Mouse (Mus musculus): Measurements from ENCODE around the gene Cep55. TPM values are rescaled to one million over a fixed set of nuclear protein-coding genes. Genes with fewer than 3 reads are reported as not detected.

Cep55 gene
- polyA plus RNA-seq (2012; rRNA removed) = 0.48 and 0.50 TPM in 2 replicates

DNA sequence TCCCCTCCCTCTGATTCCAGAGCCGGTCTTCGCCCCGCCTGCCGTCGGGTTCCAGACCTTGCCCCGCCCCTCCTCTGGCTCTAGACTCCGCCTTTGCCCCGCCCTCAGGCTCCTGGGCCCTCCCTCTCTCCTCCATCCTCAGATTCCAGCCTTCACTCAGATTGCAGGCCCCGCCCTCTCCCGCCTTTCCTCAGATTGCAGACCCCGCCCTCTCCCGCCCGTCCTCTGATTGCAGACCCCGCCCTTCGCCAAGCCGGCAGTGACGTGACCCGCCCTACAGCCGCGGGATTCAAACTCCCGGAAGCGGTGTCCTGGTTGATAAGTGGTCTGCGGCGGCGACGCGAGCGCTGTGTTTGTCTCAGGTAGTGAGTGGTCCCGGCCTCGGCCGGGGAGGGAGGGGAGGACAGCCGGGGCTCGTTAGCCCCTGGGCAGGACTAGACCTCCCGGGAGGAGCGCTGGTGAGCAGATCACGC lies at the start of gene Cep55:
Gene Cep55, plus strand, starts transcription at position 292 of the 473 bp plus-strand sequence.
- peak; percentile 90 to 95 for DNase-seq (ENCODE audit: extremely low spot score in 1 of 2, low spot score in 1 of 2)

DNA sequence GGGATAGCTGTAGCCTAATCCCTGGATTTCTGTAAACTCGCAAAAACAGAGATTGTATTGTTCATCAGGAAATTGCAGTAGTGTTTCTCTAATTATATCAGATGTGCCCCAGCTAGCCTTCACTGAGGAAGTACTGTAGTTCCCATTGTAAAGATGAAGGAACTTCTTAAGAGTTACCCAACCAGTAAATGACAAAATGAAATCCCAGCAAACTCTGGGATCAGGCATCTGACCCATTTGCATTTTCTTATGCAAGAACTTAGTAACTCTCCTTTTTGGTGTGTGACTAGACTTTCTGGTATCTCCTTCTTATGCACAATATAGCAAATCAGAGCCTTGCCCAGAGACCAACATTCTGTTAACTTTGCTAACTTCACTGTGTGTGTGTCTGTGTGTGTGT lies 43.4 kb upstream of the Cep55 start:
- DNase-seq (ENCODE audit: extremely low spot score in 1 of 2, low spot score in 1 of 2) = no peak

DNA sequence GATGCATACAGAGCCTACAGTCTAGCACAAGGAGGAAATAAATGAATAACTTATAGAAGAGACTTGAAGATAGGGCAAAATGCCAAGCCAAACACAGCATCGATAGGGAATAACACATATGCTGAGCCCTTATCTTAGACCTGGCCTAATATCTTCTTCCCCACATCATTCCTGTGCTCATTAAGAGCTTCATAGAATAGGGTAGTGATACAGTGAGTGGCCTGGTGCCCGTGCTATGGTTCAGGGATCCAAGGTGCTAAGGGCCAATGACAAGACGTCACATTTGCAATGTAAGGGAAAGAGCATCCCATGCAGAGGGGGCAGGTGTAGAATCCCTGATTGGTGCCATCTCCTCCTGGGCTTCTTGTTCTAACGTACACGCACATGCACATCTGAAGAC lies 40.4 kb upstream of the Cep55 start:
- no peak for DNase-seq (ENCODE audit: extremely low spot score in 1 of 2, low spot score in 1 of 2)

DNA sequence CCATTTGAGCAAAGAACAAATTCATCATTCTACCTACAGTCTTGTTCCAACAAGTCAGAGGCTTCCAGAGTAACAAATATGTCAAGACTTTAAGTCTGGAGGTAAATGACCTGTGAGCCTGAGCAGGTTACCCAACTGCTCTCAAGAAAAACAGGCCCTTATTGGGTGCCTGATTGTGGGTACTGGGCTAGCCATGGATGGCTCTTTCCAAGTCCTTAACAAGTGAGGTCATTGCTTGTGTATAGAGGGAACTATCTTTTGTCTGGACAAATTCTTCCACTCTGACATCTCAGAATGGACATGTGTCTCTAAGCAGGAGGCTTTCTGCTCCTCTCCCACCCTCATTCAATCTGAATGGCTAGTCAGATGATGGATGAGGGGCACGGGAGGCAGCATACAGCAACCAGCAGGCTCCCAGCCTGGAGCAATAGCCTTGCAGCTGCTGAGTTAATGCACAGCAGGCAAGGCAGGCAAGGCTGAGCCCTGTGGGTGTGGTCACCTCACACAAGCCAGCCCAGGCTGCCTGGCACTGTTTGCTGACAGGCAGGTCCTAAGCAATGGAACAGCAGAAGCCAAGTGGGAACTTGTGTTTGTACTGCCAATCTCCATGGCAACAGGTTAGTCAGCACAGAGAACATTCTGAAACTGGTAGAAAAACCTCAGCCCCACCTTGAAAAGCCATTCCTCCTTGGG lies 39.5 kb upstream of the Cep55 start:
- DNase-seq (ENCODE audit: extremely low spot score in 1 of 2, low spot score in 1 of 2) = peak; percentile 72 to 74

DNA sequence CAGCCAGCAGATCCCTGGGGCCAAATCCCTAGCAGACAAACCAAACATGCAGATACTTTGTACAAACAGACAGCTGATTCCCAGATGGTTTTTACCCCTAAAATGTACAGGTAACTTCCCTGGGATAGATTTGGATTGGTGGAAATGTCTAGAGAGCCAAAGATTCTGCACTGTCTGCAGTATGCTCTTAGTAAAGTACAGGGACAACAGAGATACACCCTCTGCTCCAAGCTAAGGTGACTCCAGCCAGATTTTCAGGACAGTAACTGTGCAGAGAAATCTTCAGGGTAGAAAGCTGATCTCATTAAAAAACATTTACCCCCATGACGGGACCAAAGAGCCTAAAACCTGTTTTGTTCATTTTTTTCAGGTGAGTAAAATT lies 38.9 kb upstream of the Cep55 start:
- no peak for DNase-seq (ENCODE audit: extremely low spot score in 1 of 2, low spot score in 1 of 2)

DNA sequence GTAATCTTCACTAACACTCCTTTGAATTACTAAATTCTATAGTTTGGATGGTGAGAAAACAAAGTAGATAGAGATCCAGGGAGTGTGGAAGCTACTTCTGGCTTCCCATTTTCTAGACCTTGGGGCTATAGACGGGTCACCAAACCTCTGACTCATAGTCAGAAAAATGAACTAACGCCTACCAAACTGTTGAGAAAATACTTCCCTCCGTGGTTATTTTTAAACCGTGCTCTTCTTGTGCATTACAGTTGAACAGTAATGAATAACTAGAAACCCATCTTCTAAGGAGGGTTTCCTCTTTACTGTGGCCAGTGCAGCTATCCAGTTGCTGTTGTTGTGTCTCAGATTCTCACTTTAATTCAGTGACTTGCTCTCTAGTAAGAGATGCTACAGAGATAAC lies 32.1 kb upstream of the Cep55 start:
- DNase-seq (ENCODE audit: extremely low spot score in 1 of 2, low spot score in 1 of 2) = no peak

DNA sequence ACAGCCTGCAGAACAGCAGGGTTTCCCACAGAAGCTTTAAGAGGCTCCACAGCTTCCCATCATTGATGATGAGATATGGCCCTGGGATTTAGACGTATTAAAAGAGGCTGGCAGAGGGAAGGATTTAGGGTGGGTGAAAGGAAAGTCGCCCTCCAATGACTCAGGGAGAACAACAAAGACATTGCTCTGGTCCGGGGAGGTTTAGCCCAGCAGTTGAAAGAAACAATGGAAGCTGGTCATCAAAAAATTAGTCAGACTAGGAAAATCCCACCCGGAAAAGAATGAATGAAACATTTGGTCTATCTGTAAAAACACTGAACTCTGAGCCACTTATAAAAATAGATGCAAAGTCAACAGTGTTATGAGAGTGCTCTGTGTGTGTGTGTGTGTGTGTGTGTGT lies 31.2 kb upstream of the Cep55 start:
- DNase-seq (ENCODE audit: extremely low spot score in 1 of 2, low spot score in 1 of 2) = no peak

DNA sequence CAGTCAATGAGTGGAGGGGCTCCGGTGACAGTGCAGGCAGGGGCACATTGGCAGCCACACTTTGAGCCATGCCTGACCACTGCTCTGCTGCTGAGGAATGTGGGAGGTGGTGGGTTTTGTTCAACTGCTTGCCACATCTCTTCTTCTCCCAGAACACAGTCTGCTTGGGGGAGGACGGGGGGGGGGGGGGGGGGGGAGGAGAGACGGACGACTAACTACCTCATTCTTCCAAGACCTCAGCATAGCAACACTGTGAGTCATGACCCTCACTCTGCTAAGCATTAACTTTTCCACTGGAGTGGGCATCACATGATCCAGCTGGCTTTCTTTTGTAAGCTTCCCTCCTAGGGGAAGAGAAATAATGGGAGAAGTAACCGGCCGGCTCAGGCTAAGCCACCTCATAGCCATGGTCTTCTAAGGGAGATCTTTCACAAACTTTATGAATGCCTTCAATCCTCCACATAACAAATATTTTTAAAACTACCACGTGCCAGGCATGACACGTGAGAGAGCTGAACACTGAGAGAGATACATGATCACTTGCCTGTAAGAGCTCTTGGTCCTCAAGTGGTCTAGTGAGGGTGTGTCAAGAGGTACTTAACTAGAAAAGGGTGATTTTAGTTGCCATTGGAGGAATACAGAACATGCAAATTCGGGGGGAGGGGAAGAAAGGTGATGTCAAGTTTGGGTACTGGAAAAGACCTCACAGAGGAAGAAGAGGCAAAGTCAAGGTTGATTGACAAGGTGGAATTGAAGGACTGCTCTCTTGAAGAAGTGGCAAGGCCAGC lies 29.4 kb upstream of the Cep55 start:
- no peak for DNase-seq (ENCODE audit: extremely low spot score in 1 of 2, low spot score in 1 of 2)

DNA sequence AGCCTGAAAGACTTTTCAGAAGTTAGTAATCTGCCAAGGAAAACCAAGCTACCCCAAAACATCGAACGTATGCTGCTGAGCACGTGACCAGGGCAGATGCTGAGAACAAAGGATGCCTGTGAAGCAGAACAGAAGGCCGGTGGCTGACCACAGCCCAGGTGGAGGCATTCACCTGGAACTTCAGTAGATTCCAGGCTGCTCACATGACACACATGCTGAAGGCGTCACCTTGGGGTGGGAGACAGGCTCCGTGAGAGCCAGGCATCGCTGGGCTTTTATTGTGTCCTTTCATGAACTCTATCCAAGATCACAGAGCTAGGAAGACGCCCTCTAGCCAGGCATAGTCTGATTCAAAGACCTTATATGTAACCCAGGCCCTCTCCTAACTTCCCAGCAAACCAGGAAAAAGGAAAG lies 28.6 kb upstream of the Cep55 start:
- DNase-seq (ENCODE audit: extremely low spot score in 1 of 2, low spot score in 1 of 2) = no peak

DNA sequence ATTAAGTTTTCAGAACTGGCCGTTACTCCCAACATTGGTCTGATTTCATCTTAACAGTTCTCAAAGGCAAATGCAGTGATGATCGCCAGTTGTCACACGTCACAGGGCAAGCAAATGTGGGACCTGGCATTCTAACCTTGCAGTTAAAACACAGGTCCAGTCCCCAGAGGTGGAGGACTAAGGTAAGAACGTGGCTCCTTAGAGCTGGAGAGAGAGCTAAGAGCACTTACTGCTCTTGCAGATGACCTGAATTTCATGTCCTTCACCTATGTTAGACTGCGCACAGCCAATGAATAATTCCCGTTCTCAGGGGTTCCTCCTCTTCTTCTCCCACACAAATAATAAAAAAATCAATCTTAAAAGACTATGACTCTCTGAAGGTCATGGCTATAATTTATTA lies 27.4 kb upstream of the Cep55 start:
- no peak for DNase-seq (ENCODE audit: extremely low spot score in 1 of 2, low spot score in 1 of 2)

DNA sequence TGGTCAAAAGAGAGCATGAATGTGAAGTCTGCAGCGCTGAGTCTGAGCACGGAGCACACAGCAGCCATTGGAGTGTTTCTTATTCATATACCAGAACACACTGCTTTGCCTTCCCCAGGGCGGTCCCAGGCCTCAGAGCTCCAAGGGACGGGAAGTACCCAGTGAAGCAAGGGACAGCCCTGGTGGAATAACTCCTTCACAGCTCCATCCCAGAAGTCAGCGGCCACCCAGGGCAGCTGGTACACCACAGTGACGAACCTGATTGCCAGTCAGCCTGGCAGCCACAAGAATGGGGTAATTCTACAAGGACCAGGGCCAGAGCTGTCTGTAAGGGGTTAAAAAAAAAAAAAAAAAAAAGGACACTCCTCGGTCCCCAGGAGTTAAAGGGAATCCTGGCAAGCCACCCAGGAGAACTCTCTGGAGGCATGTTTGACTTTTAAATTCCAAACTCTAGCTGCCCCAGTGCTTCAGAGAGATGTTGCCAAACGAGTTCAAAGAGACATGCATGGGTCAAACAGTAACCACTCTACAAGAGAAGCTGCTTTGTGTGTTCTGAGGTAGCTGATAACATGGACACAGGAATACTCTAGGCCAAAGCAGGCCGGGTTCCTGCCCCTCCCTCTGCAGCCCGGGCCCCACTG lies 26.8 kb upstream of the Cep55 start:
- no peak for DNase-seq (ENCODE audit: extremely low spot score in 1 of 2, low spot score in 1 of 2)

DNA sequence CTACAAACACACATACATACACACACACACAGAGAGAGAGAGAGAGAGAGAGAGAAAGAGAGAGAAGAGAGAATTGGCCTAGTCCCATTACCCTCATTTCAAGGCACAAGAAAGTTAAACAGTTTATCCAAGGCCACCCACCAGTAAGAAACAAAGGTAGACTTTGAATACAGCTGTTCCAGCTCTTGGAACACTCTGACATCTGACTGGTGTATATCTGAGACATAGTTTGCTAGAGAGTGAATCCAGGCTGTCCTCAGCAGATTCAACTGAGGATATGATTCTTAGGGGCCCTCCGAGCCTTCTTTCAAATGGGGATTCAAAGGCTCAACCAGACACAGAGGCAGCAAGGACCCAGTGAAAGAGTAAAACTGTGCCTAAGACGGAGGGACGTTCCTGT lies 25.5 kb upstream of the Cep55 start:
- no peak for DNase-seq (ENCODE audit: extremely low spot score in 1 of 2, low spot score in 1 of 2)

DNA sequence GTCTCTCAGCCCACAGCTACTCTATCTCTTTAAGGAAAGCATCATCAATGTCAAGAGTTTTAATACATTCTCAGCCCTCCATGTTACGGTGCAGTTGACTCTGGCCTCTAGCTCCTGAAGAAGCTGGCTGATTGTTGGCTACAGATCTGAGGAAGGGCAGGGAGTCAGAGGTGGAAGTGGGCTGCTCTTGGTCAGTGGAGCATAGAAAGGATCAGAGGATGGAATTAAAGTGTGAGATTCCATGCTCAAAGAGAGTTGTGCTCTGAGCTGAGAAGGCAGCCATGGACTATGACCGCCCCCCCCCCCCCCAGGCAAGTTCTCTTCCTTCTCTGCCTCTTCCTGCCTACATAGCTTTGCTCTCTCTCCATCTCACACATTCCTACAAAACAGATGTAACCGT lies 24.9 kb upstream of the Cep55 start:
- no peak for DNase-seq (ENCODE audit: extremely low spot score in 1 of 2, low spot score in 1 of 2)

DNA sequence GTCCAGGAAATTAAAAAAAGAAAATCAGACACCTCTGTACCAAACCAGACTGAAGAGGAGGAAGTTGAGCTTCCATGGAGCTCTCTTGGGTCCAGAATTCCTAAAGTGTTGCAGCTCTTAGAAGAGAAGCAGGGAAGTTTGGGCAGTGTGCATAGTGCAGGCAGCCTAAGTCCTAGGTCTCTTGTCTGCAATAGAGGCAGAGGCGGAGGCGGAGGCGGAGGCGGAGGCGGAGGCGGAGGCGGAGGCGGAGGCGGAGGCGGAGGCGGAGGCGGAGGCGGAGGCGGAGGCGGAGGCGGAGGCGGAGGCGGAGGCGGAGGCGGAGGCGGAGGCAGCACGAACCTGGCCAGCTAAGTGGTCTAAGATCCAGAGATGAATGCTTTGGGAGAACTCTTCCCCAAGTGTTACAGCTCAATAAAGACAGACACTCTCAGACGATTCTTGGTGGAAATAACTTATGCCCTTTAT lies 24.1 kb upstream of the Cep55 start:
- DNase-seq (ENCODE audit: extremely low spot score in 1 of 2, low spot score in 1 of 2) = peak in 1 of 2 experiments; percentile 19

DNA sequence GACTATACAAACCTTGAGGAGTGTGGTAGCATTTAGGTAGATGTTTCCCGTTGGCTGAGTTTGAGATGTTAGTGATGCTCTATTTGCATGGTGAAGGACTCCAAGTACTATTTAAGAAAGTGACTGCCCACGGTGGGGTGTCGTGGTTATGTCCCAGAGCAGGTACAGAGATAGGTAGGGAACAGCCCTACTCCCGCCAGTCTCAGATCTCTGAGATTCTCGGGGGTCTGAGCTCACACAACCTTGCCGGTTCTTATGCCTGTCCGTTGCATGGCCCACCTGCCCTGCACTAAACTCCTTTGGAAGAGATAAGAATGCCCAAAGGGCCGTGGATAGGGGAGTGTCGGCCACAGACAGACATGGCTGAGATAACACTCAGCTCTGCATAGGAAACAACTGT lies 23.7 kb upstream of the Cep55 start:
- no peak for DNase-seq (ENCODE audit: extremely low spot score in 1 of 2, low spot score in 1 of 2)

DNA sequence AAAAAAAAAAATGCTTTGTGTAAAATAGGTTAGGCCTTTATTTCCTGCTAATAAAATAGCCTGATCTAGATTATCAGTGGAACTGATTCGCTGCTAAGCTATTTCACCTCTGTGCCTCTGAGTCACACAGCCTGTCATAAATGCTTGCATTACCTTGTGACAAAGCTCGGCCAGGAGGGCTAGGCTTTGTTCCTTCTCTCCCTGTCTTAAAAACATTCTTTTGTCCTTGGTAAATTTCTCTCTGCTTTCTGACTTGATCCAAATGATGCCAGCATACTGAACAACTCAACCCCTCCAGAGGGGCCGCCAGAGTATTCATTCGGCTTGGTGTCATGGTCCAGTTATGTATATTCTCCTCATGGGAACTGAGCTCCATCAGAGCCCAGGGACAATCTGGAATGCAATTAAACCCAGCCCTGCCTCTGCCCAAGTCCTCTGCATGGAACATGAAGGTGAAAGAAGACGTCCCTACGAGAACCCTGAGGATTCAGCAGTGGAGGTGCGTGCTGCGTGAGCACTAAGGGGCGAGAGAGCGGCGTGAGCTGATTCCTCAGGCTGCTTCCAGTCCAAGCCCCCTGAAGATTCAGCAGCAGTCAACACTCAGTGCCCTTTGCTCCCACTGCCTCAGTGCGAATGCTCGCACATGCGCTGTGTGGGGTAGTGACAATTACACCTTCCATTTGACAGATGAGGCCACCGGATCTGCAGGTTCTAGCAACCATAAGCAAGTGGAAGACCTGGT lies 21.6 kb upstream of the Cep55 start:
- DNase-seq (ENCODE audit: extremely low spot score in 1 of 2, low spot score in 1 of 2) = no peak

DNA sequence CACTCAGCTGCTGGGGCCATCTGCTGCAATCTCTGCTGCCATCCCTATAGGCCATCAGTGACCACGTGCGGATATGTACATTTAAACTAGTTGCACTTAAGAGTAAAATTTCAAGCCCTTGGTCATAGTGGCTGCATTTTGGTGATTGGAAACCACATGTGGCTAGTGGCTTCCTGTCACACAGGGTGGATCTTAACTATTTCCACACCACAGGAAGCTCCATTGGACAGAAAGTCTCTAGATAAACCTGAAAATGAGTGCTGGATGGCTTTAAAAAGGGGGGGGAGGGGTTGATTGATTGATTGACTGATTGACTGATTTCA lies 21.1 kb upstream of the Cep55 start:
- DNase-seq (ENCODE audit: extremely low spot score in 1 of 2, low spot score in 1 of 2) = no peak

DNA sequence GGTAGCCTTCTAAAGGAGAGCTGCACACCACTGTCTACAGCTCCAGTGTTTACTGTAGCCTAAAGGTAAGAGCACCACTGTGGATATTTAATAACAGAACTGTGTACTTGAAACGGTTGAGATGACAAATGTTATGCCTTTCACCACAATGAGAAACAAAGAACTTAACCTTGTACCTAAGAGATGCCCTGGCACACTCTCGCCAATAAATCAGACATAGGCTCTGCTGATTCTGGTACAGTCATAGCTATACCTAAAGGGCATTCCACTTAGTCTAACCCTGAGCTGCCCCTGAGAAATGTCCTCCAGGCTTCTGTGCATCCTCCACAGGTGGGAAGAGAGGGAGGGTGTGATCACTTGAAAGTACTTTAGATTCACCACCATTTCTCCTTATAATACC lies 20.1 kb upstream of the Cep55 start:
- no peak for DNase-seq (ENCODE audit: extremely low spot score in 1 of 2, low spot score in 1 of 2)

DNA sequence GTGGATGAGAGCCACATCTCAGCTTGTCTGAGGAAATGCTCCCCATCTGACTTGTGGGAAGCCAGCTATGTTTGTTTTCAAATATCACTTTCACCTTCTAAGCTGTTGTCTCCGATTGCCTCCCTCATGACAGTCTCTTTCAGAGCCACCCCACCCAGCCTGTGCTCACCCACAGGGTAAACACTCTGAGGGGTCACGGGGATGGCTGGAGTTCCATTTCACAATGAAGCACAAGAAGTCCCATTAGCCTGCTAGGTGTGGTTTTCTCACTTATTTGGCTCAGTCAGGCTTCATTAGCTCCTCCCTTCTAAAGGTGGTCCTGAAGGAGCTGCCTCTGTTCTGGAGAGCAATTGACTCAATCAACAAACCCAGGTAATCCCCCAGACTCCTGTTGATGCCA lies 19.0 kb upstream of the Cep55 start:
- DNase-seq (ENCODE audit: extremely low spot score in 1 of 2, low spot score in 1 of 2) = no peak

DNA sequence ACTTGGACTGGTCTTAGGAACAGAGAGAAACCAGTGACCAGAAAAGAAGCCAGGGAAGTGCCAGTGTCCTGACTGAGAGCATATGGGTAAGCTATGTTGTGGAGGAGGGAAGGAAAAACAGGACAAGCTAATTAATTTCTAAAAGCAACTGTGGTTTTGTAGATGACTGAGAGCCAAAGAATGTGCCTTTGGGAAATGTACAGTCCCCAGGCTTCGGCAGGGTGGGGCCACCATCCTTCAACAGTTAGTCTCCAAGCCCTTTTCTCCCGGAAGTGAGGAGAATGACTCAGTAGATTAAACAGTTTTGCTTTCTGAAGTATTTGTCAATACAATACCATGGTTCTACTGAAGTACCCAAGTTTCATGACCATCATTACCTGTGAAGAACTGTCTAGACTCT lies 16.5 kb upstream of the Cep55 start:
- no peak for DNase-seq (ENCODE audit: extremely low spot score in 1 of 2, low spot score in 1 of 2)

DNA sequence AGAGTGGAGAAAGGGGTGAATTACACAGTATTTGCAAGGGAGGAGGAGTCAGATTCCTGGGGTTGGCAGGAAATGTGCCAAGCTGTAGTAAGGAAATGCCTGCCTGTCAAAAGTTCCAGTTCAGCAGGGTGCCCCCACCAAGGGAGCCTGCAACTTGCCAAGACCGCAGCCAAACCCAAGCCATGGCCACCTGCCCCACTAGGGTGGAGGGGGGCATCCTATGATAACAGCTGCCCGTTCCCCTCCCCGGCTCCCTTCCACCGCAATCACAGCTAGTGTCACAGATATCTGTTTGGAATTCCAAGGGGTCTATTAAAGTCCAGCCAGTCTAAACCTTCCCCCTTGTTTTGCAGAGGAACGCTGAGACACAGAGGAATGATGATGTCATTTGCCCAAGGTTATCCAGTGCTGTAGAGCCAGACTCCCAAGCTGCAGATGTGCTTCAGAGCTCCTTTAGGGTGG lies 12.5 kb upstream of the Cep55 start:
- no peak for DNase-seq (ENCODE audit: extremely low spot score in 1 of 2, low spot score in 1 of 2)
